Mouse (Mus musculus): ENCODE measurements around the gene Bfsp2.

Bfsp2 gene

GRCm38 (mm10) chr9:103384141-103384796 is 96.0 kb downstream of the Bfsp2 start:
- CTCF ChIA-PET = no interaction called here

- CTCF ChIA-PET = interaction anchor here (0.7 kb wide), 1 partner anchor 19 kb away, joined by 3 read pairs; no protein-coding TSS in a partner anchor
These were observed 96.6 kb downstream of the Bfsp2 start for GRCm38 (mm10) chr9:103383576-103383975.

- CTCF ChIA-PET = interaction anchor here (0.7 kb wide), 1 partner anchor 19 kb away, joined by 3 read pairs; no protein-coding TSS in a partner anchor
These were observed 97.2 kb downstream of the Bfsp2 start for GRCm38 (mm10) chr9:103382989-103383388.

GRCm38 (mm10) chr9:103380566-103380965 is 99.7 kb downstream of the Bfsp2 start:
- CTCF ChIA-PET = no interaction called here

- CTCF ChIA-PET = no interaction called here
These were observed 101.0 kb downstream of the Bfsp2 start for GRCm38 (mm10) chr9:103379199-103379598.

GRCm38 (mm10) chr9:103378686-103379085 is 101.5 kb downstream of the Bfsp2 start:
- CTCF ChIA-PET = no interaction called here

GRCm38 (mm10) chr9:103376346-103377320 is 103.6 kb downstream of the Bfsp2 start:
- CTCF ChIA-PET = interaction anchor here (0.6 to 0.7 kb wide), 2 partner anchors 16 to 596 kb away, joined by 3 to 7 read pairs; no protein-coding TSS in a partner anchor
